Mouse (Mus musculus) kidney, adult 10 weeks (tissue): ENCODE data around the gene Ttc21b. TPM values are rescaled to one million over a fixed set of nuclear protein-coding genes. Genes with fewer than 3 reads are reported as not detected.

Source experiments
- polyA plus RNA-seq: library from polyadenylated mRNA; stranded (reverse); fragments of 350-450 nt; fragmentation: Illumina TruSeq; extraction: RNeasy Lipid Tissue Mini Kit (QIAGEN cat#74804); gene quantifications from one replicate; pipeline ENCODE4 v1.2.3, GENCODE M21; 2014; ENCODE audit warnings: low read depth, low replicate concordance

Ttc21b gene
- polyA plus RNA-seq: 16.1 TPM

DNA sequence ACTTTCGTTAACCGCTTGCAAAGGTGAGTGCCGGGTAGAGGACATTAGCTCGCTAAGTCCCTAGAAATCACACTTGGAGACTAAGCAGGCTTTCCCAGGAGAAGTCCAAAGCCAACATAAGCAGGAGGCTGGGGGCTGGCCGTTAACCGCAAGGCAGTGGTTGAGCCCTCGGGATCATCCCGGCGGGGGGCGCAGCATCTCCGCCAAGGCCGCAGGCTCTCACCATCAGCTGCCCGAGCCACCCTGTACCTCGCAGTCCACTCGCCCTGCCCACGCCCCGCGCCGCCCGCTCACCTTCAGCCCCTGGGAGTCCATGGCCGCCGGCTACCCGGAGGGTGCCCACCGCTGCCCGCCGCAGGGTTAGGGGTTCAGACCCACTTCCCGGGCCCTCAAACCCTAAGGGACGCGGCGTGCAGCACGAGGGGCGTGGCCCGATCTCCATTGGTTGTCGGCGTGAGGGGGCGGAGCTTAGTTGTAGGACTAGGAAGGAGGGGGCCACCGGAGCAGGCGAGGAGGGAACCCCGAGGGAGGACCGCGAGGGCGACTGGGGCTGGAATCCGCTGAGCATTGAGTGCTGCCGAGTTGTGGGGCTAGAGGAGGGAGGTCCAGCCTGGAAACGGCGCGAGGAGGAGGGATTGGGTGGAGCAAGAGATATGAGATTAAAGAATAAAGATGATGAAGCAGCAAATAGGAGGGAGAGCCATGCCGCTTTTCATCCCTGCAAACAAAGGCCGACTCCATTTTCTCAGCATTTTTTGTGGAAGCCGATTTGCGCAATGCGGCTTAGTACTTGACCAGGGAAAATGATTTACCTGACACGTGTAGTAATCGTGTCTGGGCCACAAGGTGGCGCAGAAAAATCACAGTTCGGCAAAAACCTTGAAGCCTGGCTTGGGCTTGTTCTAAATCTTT, at the start of gene Ttc21b:
TSS of gene Ttc21b (minus strand) at position 398 of the 912 bp plus-strand sequence.

Other genes with a start within 250 kb of the Ttc21b start
- 74.3 TPM for gene Galnt3, start 131.6 kb downstream of the Ttc21b start, polyA plus RNA-seq
- not detected for gene Scn1a, start 184.2 kb upstream of the Ttc21b start, polyA plus RNA-seq